ENCODE assay signal across 8 mouse cellular contexts in the genomic region with DNA sequence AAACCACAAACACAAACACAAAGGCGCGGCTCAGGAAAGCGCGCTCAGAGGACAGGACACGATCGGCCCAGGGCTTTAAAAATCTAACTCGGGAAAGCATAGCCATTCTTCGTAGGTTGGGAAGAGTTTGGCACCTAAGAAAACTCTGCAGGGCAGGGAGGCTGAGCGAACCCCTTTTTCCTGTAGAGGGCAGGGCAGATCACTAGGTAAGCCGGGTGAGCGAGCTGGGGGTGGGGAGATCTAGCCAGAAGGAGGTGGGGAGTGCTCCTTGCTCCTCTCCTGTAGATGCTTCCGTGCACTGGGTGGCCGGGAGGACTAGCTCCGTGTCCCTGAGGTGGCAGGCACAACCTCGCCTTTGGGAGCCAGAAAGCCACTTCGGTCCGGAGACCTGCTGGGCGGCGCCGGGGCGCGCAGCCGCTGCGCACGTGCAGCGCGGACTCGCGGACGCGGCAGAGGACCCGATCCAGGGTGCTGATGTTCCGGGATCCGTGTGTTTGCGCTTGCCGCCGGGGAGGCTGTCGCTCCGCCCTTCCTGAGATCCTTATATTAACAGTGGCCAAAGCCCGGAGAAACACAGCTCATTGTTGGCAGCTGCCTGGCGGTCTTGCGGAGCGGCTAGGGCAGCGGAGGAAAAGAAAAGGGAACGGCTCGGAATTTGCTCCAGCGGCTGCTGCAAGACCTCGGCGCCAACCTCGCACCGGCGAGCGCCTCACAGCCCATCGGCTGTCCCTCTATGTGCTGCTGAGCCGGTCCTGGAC. TPM values are rescaled to one million over a fixed set of nuclear protein-coding genes. Genes with fewer than 3 reads are reported as not detected.
DNase-seq lines count a peak whose midpoint lies in the region; ATAC-seq and TF ChIP-seq lines count a peak whose summit lies in the region.

Gene Cited2 (plus strand): TSS at position 566 of the 758 bp plus-strand sequence.

- DNase-seq in 416B (ENCODE audit: low read depth) = peak; percentile 97
- peak; percentile 98 for DNase-seq in heart, adult 9 months (ENCODE audit: low spot score in 2 of 2)
- DNase-seq in monocyte, adult 2 months (ENCODE audit: low read depth in 1 of 2, low spot score in 2 of 2) = peak; percentile 90 to 97
- DNase-seq in spleen, postnatal 36 days (ENCODE audit: low spot score in 2 of 2) = peak; percentile 93 to 94

- H3K9ac ChIP-seq in embryonic facial prominence, embryonic 15.5 days = peak within 1 kb of the TSS; percentile 91
- H3K9ac ChIP-seq in kidney, embryonic 14.5 days (ENCODE audit: low read depth, low read length) = peak within 1 kb of the TSS; percentile 94
- peak within 1 kb of the TSS; percentile 91 for H3K9ac ChIP-seq in limb, embryonic 15.5 days

- H3K9me3 ChIP-seq in embryonic facial prominence, embryonic 15.5 days (replicated peaks) = no peaks in the 10 kb centered on the region
- H3K9me3 ChIP-seq in kidney, embryonic 14.5 days (ENCODE audit: control insufficient read depth, low read length) = no peaks in the 10 kb centered on the region
- no peaks in the 10 kb centered on the region for H3K9me3 ChIP-seq in limb, embryonic 15.5 days

- H3K27me3 ChIP-seq in embryonic facial prominence, embryonic 15.5 days = no peaks in the 10 kb centered on the region
- no peaks in the 10 kb centered on the region for H3K27me3 ChIP-seq in kidney, embryonic 14.5 days (ENCODE audit: control insufficient read depth, insufficient read depth, low read length)
- no peaks in the 10 kb centered on the region for H3K27me3 ChIP-seq in limb, embryonic 15.5 days

- H3K27ac ChIP-seq in bone marrow, adult 2 months (ENCODE audit: control insufficient read depth, insufficient read depth, low read depth, low read length, poor library complexity) = peak within 1 kb of the TSS; percentile 100
- peak within 1 kb of the TSS; percentile 100 for H3K27ac ChIP-seq in embryonic facial prominence, embryonic 15.5 days (replicated peaks)
- peak within 1 kb of the TSS; percentile 100 for H3K27ac ChIP-seq in kidney, embryonic 14.5 days (ENCODE audit: low read depth, low read length)
- H3K27ac ChIP-seq in limb, embryonic 15.5 days = peak within 1 kb of the TSS; percentile 100

- TF ChIP-seq POLR2A in bone marrow, adult 2 months (IDR thresholded peaks at IDR 0.05; ENCODE audit: borderline replicate concordance, control insufficient read depth, low read depth, low read length) = peak; percentile 100

- no peaks in the 10 kb centered on the region for H3K36me3 ChIP-seq in embryonic facial prominence, embryonic 15.5 days
- H3K36me3 ChIP-seq in kidney, embryonic 14.5 days (ENCODE audit: control insufficient read depth, insufficient read depth, low read length) = no peaks in the 10 kb centered on the region; the same call in 1 of the 2 replicates
- H3K36me3 ChIP-seq in limb, embryonic 15.5 days = no peaks in the 10 kb centered on the region

- H3K4me3 ChIP-seq in bone marrow, adult 2 months (replicated peaks; ENCODE audit: control insufficient read depth, low read depth, low read length) = peak within 1 kb of the TSS; percentile 99
- peak within 1 kb of the TSS; percentile 90 for H3K4me3 ChIP-seq in embryonic facial prominence, embryonic 15.5 days (replicated peaks)
- H3K4me3 ChIP-seq in kidney, embryonic 14.5 days (ENCODE audit: low read length) = peak within 1 kb of the TSS; percentile 95
- H3K4me3 ChIP-seq in limb, embryonic 15.5 days = peak within 1 kb of the TSS; percentile 86

- peak; percentile 45 for TF ChIP-seq CTCF in bone marrow, adult 2 months (IDR thresholded peaks at IDR 0.05; ENCODE audit: control insufficient read depth, insufficient read depth, low read length)

- no peaks in the 10 kb centered on the region for H3K4me1 ChIP-seq in bone marrow, adult 2 months (ENCODE audit: control insufficient read depth, insufficient read depth, low read length)
- peaks cover 17% of the 10 kb centered on the region for H3K4me1 ChIP-seq in embryonic facial prominence, embryonic 15.5 days
- peaks cover 9% of the 10 kb centered on the region; the same call in 1 of the 2 replicates for H3K4me1 ChIP-seq in kidney, embryonic 14.5 days (ENCODE audit: control insufficient read depth, insufficient read depth, low read length)
- peaks cover 29% of the 10 kb centered on the region for H3K4me1 ChIP-seq in limb, embryonic 15.5 days

- peak; percentile 85 for ATAC-seq in embryonic facial prominence, embryonic 15.5 days (ENCODE audit: insufficient number of reproducible peaks, low FRiP score, low TSS enrichment, low read depth)
- ATAC-seq in kidney, embryonic 14.5 days (ENCODE audit: low FRiP score, low TSS enrichment) = peak; percentile 83
- peak; percentile 79 for ATAC-seq in limb, embryonic 15.5 days (ENCODE audit: insufficient number of reproducible peaks, low FRiP score, low TSS enrichment, low read depth)

- H3K4me2 ChIP-seq in embryonic facial prominence, embryonic 15.5 days (replicated peaks) = peak within 1 kb of the TSS; percentile 84
- peak within 1 kb of the TSS; percentile 65 for H3K4me2 ChIP-seq in kidney, embryonic 14.5 days (replicated peaks; ENCODE audit: low read depth, low read length)
- peak within 1 kb of the TSS; percentile 84 for H3K4me2 ChIP-seq in limb, embryonic 15.5 days

- WGBS in bone marrow, adult 2 months = under 1% methylated on average over 55 of the region's 55 CpGs
- WGBS in embryonic facial prominence, embryonic 15.5 days = under 1% methylated on average over 55 of the region's 55 CpGs
- WGBS in kidney, embryonic 14.5 days = under 1% methylated on average over 55 of the region's 55 CpGs
- WGBS in limb, embryonic 15.5 days = under 1% methylated on average over 55 of the region's 55 CpGs

RNA-seq across cellular contexts. Expression of gene Cited2, which starts in this region (rescaled TPM):
- 18.5 and 49.1 TPM in 2 replicates for polyA plus RNA-seq in bone marrow, adult 2 months (2011; ENCODE audit: insufficient read depth, insufficient read length, low replicate concordance, missing spikeins)
- polyA plus RNA-seq in embryonic facial prominence, embryonic 15.5 days (2015; fragmentation: Nextera tagmentation; extraction: Ambion mirVana) = 44.6 and 48.3 TPM in 2 replicates
- 76.0 and 83.5 TPM in 2 replicates for polyA plus RNA-seq in kidney, embryonic 14.5 days (2014; fragmentation: Nextera tagmentation; extraction: Ambion mirVana)
- 37.5 and 38.2 TPM in 2 replicates for polyA plus RNA-seq in limb, embryonic 15.5 days (2015; fragmentation: Nextera tagmentation; extraction: Ambion mirVana)

Comparison
In these comparisons a context has a peak if more than half of its experiments do, and no peak if none do; other contexts are left out.
1. Peak in every context shown above with its lines: DNase-seq, ATAC-seq, H3K4me3 ChIP-seq and H3K27ac ChIP-seq.